ENCODE assay signal across 24 mouse cellular contexts in genomic region chr11:100805535-100805934, GRCm38 (mm10). TPM values are rescaled to one million over a fixed set of nuclear protein-coding genes. Genes with fewer than 3 reads are reported as not detected.
A peak's percentile ranks its signal among the peaks of the same experiment; 100 is the strongest.
DNase-seq lines count a peak whose midpoint lies in the region; ATAC-seq lines count a peak whose summit lies in the region.
"Had no signal": no experiment of that assay in that cellular context is flagged by ENCODE, and none has a peak within 500 bp of the region (broad histone marks: within the 10 kb centered on the region; RNA-seq: fewer than 3 reads in every experiment).

No protein-coding gene starts in this region.

- H3K9me3 ChIP-seq in embryonic facial prominence, embryonic 14.5 days (ENCODE audit: control insufficient read depth, low read length): no peaks in the 10 kb centered on the region
- H3K9me3 ChIP-seq in embryonic facial prominence, embryonic 10.5 days: no peaks in the 10 kb centered on the region
- peaks cover 4% of the 10 kb centered on the region; the same call in 1 of the 2 replicates for H3K9me3 ChIP-seq in heart, embryonic 16.5 days (replicated peaks; ENCODE audit: control insufficient read depth, low read length)
- H3K9me3 ChIP-seq: embryonic facial prominence, embryonic 13.5 days; forebrain, embryonic 12.5 days; neural tube, embryonic 13.5 days had no signal

- H3K4me1 ChIP-seq in embryonic facial prominence, embryonic 14.5 days (ENCODE audit: control insufficient read depth, insufficient read depth, low read length): peaks cover 5% of the 10 kb centered on the region; the same call in 1 of the 2 replicates
- H3K4me1 ChIP-seq in embryonic facial prominence, embryonic 10.5 days: peaks cover 8% of the 10 kb centered on the region
- peaks cover 18% of the 10 kb centered on the region for H3K4me1 ChIP-seq in heart, embryonic 16.5 days (ENCODE audit: control insufficient read depth, insufficient read depth, low read length)
- H3K4me1 ChIP-seq: neural tube, embryonic 13.5 days had no signal

- H3K4me2 ChIP-seq in embryonic facial prominence, embryonic 14.5 days (ENCODE audit: low read depth, low read length): no peak overlapping the region
- no peak overlapping the region for H3K4me2 ChIP-seq in heart, embryonic 16.5 days (ENCODE audit: low read depth, low read length)
- H3K4me2 ChIP-seq: embryonic facial prominence, embryonic 13.5 days; forebrain, embryonic 12.5 days; lung, embryonic 14.5 days; neural tube, embryonic 13.5 days had no signal

- intact Hi-C loops in left cerebral cortex, postnatal 14 days (cut with DNase I): no loop called here

- H3K27ac ChIP-seq in embryonic facial prominence, embryonic 14.5 days (replicated peaks; ENCODE audit: low read depth, low read length): no peak overlapping the region
- H3K27ac ChIP-seq in embryonic facial prominence, embryonic 10.5 days (replicated peaks): no peak overlapping the region
- peak overlapping the region; percentile 41; the same call in 1 of the 2 replicates for H3K27ac ChIP-seq in heart, embryonic 16.5 days (ENCODE audit: low read length)
- H3K27ac ChIP-seq: embryonic facial prominence, embryonic 13.5 days; forebrain, embryonic 12.5 days; kidney, postnatal 0 days; neural tube, embryonic 13.5 days; stomach, postnatal 0 days had no signal

- DNase-seq in embryonic facial prominence, embryonic 14.5 days (ENCODE audit: low spot score): peak; percentile 51
- no peak for DNase-seq in embryonic facial prominence, embryonic 10.5 days (ENCODE audit: low spot score)
- DNase-seq in lung, postnatal 36 days: peak; percentile 27
- no peak for DNase-seq in lung, postnatal 14 days
- DNase-seq in T-cell, adult 2 months (ENCODE audit: low spot score): no peak
- no peak for DNase-seq in left cerebral cortex, postnatal 14 days (ENCODE audit: low spot score in 2 of 2)
- no peak for DNase-seq in left cerebral cortex, adult 8-10 months (ENCODE audit: low spot score in 2 of 2)
- DNase-seq: cerebellum, postnatal 10 days; layer of hippocampus, adult 9-11 months; left cerebral cortex, postnatal 4 days; lung, embryonic 14.5 days; midbrain, embryonic 14.5 days; spleen, adult 18-20 months had no signal

- H3K36me3 ChIP-seq in embryonic facial prominence, embryonic 14.5 days (ENCODE audit: control insufficient read depth, insufficient read depth, low read length): peaks cover 54% of the 10 kb centered on the region
- H3K36me3 ChIP-seq in embryonic facial prominence, embryonic 10.5 days (replicated peaks): peaks cover 43% of the 10 kb centered on the region
- H3K36me3 ChIP-seq in heart, embryonic 16.5 days (ENCODE audit: control insufficient read depth, insufficient read depth): peaks cover 43% of the 10 kb centered on the region

- no peaks in the 10 kb centered on the region for H3K27me3 ChIP-seq in embryonic facial prominence, embryonic 14.5 days (replicated peaks; ENCODE audit: control insufficient read depth, insufficient read depth, low read length)
- H3K27me3 ChIP-seq in embryonic facial prominence, embryonic 10.5 days (replicated peaks; ENCODE audit: low read depth, poor library complexity, severe bottlenecking): no peaks in the 10 kb centered on the region
- no peaks in the 10 kb centered on the region for H3K27me3 ChIP-seq in heart, embryonic 16.5 days (ENCODE audit: control insufficient read depth, insufficient read depth, low read length)
- H3K27me3 ChIP-seq: embryonic facial prominence, embryonic 13.5 days; forebrain, embryonic 12.5 days; neural tube, embryonic 13.5 days had no signal

- no peak overlapping the region for H3K4me3 ChIP-seq in embryonic facial prominence, embryonic 14.5 days (ENCODE audit: low read depth, low read length)
- H3K4me3 ChIP-seq in embryonic facial prominence, embryonic 10.5 days: no peak overlapping the region
- no peak overlapping the region for H3K4me3 ChIP-seq in heart, embryonic 16.5 days (ENCODE audit: low read length)
- H3K4me3 ChIP-seq: embryonic facial prominence, embryonic 13.5 days; forebrain, embryonic 12.5 days; neural tube, embryonic 13.5 days had no signal

- no peak; the same call in 1 of the 2 replicates for ATAC-seq in embryonic facial prominence, embryonic 14.5 days (ENCODE audit: low read depth)
- no peak for ATAC-seq in heart, embryonic 16.5 days (replicated peaks; ENCODE audit: extremely low read depth, insufficient read depth, low FRiP score)
- ATAC-seq: inflammation-experienced regulatory T-cells, adult 6 months had no signal

- no peak overlapping the region for H3K9ac ChIP-seq in embryonic facial prominence, embryonic 14.5 days (ENCODE audit: low read depth, low read length)
- H3K9ac ChIP-seq in heart, embryonic 16.5 days (ENCODE audit: low read length): no peak overlapping the region
- H3K9ac ChIP-seq: embryonic facial prominence, embryonic 13.5 days; forebrain, embryonic 12.5 days; lung, embryonic 14.5 days; neural tube, embryonic 13.5 days had no signal

- 70% methylated on average over 7 of the region's 7 CpGs for WGBS in embryonic facial prominence, embryonic 14.5 days
- WGBS in embryonic facial prominence, embryonic 10.5 days: 78% methylated on average over 7 of the region's 7 CpGs
- WGBS in heart, embryonic 16.5 days: 39% methylated on average over 7 of the region's 7 CpGs

RNA-seq across cellular contexts. Expression of gene Ghdc, which starts 34.8 kb away (rescaled TPM):
- 3.6 and 4.4 TPM in 2 replicates for polyA plus RNA-seq in embryonic facial prominence, embryonic 14.5 days (2014; fragmentation: Nextera tagmentation; extraction: Ambion mirVana)
- polyA plus RNA-seq in embryonic facial prominence, embryonic 10.5 days (2016; fragmentation: Nextera tagmentation; extraction: Ambion mirVana): 3.3 and 3.7 TPM in 2 replicates
- polyA plus RNA-seq in heart, embryonic 16.5 days (2015; fragmentation: Nextera tagmentation; extraction: Ambion mirVana): 7.1 and 7.7 TPM in 2 replicates
- total RNA-seq in left cerebral cortex, postnatal 14 days (2021): 1 to 10 TPM; 5.3 to 6.5 TPM
- total RNA-seq in left cerebral cortex, adult 8-10 months (2022): 1 to 10 TPM; 6.6 to 9.2 (median 8.0) TPM

RNA-seq across cellular contexts. Expression of gene Hcrt, which starts 42.8 kb away (rescaled TPM):
- not detected in 2 replicates for polyA plus RNA-seq in embryonic facial prominence, embryonic 14.5 days (2014; fragmentation: Nextera tagmentation; extraction: Ambion mirVana)
- not detected in 2 replicates for polyA plus RNA-seq in embryonic facial prominence, embryonic 10.5 days (2016; fragmentation: Nextera tagmentation; extraction: Ambion mirVana)
- polyA plus RNA-seq in heart, embryonic 16.5 days (2015; fragmentation: Nextera tagmentation; extraction: Ambion mirVana): not detected in 2 replicates
- total RNA-seq in left cerebral cortex, postnatal 14 days (2021): not detected
- not detected for total RNA-seq in left cerebral cortex, adult 8-10 months (2022)
- total RNA-seq: adrenal gland, postnatal 4 days; ES-E14; left cerebral cortex, postnatal 4 days had no signal
- polyA plus RNA-seq: embryonic facial prominence, embryonic 13.5 days; gonadal fat pad, adult 2 months; inflammation-experienced regulatory T-cells, adult 6 months; kidney, postnatal 0 days; lung, embryonic 14.5 days; midbrain, embryonic 14.5 days; neural tube, embryonic 13.5 days; stomach, postnatal 0 days; urinary bladder, adult 2 months had no signal

RNA-seq across cellular contexts. Expression of gene Stat5b, which starts 45.0 kb away (rescaled TPM):
- polyA plus RNA-seq in embryonic facial prominence, embryonic 14.5 days (2014; fragmentation: Nextera tagmentation; extraction: Ambion mirVana): 24.5 and 27.6 TPM in 2 replicates
- 14.4 and 14.9 TPM in 2 replicates for polyA plus RNA-seq in embryonic facial prominence, embryonic 10.5 days (2016; fragmentation: Nextera tagmentation; extraction: Ambion mirVana)
- 31.3 and 36.5 TPM in 2 replicates for polyA plus RNA-seq in heart, embryonic 16.5 days (2015; fragmentation: Nextera tagmentation; extraction: Ambion mirVana)
- total RNA-seq in left cerebral cortex, postnatal 14 days (2021): 10 to 100 TPM; 14.6 to 19.9 TPM
- total RNA-seq in left cerebral cortex, adult 8-10 months (2022): 10 to 100 TPM; 26.8 to 30.9 (median 30.6) TPM

RNA-seq across cellular contexts. Expression of gene Kcnh4, which starts 45.8 kb away (rescaled TPM):
- 0.41 and 0.64 TPM in 2 replicates for polyA plus RNA-seq in embryonic facial prominence, embryonic 14.5 days (2014; fragmentation: Nextera tagmentation; extraction: Ambion mirVana)
- polyA plus RNA-seq in embryonic facial prominence, embryonic 10.5 days (2016; fragmentation: Nextera tagmentation; extraction: Ambion mirVana): 0.64 and 0.71 TPM in 2 replicates
- polyA plus RNA-seq in heart, embryonic 16.5 days (2015; fragmentation: Nextera tagmentation; extraction: Ambion mirVana): not detected in 2 replicates
- 10 to 100 TPM; 10.1 to 13.7 TPM for total RNA-seq in left cerebral cortex, postnatal 14 days (2021)
- total RNA-seq in left cerebral cortex, adult 8-10 months (2022): 10 to 100 TPM; 18.4 to 20.2 (median 18.7) TPM
- polyA plus RNA-seq: kidney, postnatal 0 days; lung, embryonic 14.5 days had no signal

RNA-seq across cellular contexts. Expression of gene Stat5a, which starts 53.6 kb away (rescaled TPM):
- 8.2 and 9.2 TPM in 2 replicates for polyA plus RNA-seq in embryonic facial prominence, embryonic 14.5 days (2014; fragmentation: Nextera tagmentation; extraction: Ambion mirVana)
- 1.7 and 1.9 TPM in 2 replicates for polyA plus RNA-seq in embryonic facial prominence, embryonic 10.5 days (2016; fragmentation: Nextera tagmentation; extraction: Ambion mirVana)
- 10.1 and 15.1 TPM in 2 replicates for polyA plus RNA-seq in heart, embryonic 16.5 days (2015; fragmentation: Nextera tagmentation; extraction: Ambion mirVana)
- 1 to 10 TPM; 2.5 to 2.6 TPM for total RNA-seq in left cerebral cortex, postnatal 14 days (2021)
- total RNA-seq in left cerebral cortex, adult 8-10 months (2022): 1 to 10 TPM; 2.0 to 2.8 (median 2.1) TPM

Comparison
In these comparisons a context has a peak if more than half of its experiments do, and no peak if none do; other contexts are left out.
1. DNase-seq: peak in embryonic facial prominence, embryonic 14.5 days (single experiment) and lung, postnatal 36 days (single experiment); none in embryonic facial prominence, embryonic 10.5 days (single experiment), lung, postnatal 14 days (single experiment), T-cell, adult 2 months (single experiment), left cerebral cortex, postnatal 14 days (0 of 2) and left cerebral cortex, adult 8-10 months (0 of 2).